Mouse (Mus musculus) v-Abl transformed pro-B cells (cell line): ENCODE measurements around the gene Amn.

Experiments used
- in situ Hi-C, 2 experiments: fragments of 400-800 bp; cut with MboI; formaldehyde crosslinking; loops; one replicate each; pipeline ENCODE4 v1.15.1; 2025; ENCODE audit not compliant: unreplicated experiment in 2 of 2

Amn gene

DNA sequence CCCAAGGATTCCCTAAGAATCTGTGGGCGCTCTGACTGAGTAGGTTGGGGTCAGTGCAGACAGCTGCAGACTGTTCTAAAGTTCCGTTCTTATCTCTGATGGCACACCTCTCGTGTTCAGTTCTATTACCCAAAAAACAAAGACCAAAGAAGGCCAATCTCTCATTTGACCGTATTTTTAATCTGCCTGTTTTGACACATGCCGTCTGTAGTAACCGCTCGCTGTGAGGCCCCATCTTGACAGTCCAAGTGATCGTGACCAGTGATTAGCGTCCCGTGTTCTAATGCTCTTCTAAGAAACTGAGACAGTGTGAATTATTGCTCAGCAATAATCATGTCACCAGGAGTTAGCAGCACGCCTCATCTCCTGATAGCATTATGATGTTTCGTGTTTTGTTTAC, 4.3 kb upstream of the Amn start:
- in situ Hi-C loops = loop anchor here (25.0 kb wide), 1 partner anchor 179 kb away; no protein-coding TSS in a partner anchor

DNA sequence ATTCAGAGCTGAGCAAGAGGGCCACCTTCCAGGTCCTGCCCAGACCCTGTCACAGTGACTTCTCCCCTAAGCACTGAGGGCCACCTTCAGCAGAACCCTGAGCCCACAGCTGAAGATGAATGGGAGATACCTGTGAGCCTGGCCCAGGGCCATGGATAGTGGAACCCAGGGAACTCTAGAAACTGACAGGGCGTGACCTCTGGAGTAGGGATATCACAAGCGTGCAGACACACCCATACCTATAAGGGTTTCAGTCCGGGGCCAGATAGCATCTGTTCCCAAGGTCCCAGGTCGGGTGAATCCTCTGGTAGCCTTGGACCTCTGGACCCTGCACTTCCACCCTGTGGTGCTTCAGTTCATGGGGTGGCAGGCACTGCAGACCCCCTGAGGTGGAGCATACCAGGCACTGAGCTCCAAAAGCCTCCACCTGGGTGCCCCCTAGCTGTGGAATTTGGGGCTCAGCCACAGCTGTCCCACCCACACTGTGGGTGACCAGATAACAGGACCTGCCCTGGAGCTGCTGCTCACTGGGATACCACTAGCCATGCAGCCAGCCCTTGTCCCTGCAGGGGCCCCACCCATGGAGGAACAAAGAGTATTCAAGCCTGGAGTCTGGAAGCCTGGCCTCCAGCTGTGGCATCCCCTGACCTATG, 3.1 kb upstream of the Amn start:
- in situ Hi-C loops = loop anchor here (25.0 kb wide), 1 partner anchor 180 kb away; no protein-coding TSS in a partner anchor

DNA sequence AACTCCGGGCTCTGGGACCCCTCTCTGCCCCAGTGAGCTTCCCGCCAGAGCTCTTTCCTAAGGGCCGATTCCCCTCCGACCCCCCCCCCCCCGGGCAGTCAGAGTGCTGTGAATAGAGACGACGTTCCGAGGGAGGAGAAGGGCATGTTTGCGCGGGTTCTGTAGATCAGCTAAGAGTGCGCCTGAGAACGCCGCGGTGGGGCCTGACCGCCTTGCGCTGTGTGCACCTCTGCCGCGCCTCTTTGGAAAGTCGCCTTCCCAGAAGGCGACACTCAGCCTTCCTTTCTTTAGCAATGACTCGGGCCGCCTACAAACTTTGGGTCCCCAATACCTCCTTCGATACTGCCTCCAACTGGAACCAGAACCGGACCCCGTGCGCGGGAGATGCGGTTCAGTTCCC, 511 bp downstream of the Amn start:
- in situ Hi-C loops = loop anchor here (10.0 to 25.0 kb wide), 2 partner anchors 143 to 184 kb away; partner anchors contain the start of gene Exoc3l4 (in 1 of the 2)

DNA sequence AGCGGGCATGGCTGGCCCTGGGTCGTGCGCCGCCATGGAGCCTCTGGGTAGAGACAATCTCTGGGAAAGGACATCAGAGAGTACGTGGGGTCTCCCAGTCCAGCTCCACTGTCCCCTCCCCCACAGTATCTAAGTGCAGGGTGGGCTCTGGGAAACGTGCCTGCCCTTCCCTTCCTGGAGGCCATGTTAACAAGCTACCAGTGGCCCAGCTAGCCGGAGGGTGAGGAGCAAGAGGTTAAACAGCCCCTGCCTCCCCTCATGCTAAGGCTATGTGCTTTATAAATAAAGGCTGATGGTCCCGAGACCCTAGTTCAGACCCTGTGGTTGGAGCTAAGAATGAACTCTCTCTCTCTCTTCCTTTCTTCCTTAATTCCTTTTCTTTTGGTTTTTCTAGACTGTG, 1.1 kb downstream of the Amn start:
- in situ Hi-C loops = loop anchor here (10.0 to 25.0 kb wide), 2 partner anchors 143 to 185 kb away; partner anchors contain the start of gene Exoc3l4 (in 1 of the 2)

DNA sequence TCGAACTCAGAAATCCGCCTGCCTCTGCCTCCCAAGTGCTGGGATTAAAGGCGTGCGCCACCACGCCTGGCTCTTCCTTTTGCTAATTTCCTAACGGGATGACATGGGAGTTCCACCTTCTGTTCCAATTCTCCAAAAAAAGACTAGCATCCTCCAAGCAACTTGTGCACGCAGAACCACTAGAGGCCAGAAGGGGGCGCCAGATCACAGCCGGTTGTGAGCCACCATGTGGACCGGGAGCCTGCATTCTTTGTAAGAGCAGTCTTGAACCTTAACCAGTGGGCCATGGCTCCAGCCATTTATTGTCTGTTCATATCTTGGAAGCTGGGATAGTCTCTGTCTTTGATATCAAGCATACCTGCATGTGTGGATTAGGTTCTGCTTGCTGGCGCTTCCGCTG, 1.5 kb downstream of the Amn start:
- in situ Hi-C loops = loop anchor here (10.0 to 25.0 kb wide), 2 partner anchors 142 to 185 kb away; partner anchors contain the start of gene Exoc3l4 (in 1 of the 2)

DNA sequence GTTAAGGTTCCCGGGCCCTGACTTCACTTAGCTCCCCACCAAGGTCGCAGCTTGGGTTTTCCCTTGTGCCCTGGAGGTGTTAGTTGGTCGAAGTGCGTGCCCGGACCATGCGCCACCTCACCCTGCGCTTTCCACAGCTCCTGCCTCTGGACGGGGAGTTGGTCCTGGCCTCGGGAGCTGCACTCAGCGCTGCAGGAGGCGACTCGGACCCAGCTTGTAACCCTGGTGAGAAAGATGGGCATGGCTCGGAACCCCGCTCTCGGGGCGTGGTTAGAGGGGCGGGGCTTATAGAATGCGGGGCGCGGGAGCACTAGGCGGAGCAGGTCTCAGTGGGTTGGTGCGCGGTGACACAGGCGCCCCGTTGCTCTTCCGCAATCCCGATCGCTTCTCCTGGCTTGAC, 3.1 kb downstream of the Amn start:
- in situ Hi-C loops = loop anchor here (10.0 to 25.0 kb wide), 2 partner anchors 141 to 187 kb away; partner anchors contain the start of gene Exoc3l4 (in 1 of the 2)

DNA sequence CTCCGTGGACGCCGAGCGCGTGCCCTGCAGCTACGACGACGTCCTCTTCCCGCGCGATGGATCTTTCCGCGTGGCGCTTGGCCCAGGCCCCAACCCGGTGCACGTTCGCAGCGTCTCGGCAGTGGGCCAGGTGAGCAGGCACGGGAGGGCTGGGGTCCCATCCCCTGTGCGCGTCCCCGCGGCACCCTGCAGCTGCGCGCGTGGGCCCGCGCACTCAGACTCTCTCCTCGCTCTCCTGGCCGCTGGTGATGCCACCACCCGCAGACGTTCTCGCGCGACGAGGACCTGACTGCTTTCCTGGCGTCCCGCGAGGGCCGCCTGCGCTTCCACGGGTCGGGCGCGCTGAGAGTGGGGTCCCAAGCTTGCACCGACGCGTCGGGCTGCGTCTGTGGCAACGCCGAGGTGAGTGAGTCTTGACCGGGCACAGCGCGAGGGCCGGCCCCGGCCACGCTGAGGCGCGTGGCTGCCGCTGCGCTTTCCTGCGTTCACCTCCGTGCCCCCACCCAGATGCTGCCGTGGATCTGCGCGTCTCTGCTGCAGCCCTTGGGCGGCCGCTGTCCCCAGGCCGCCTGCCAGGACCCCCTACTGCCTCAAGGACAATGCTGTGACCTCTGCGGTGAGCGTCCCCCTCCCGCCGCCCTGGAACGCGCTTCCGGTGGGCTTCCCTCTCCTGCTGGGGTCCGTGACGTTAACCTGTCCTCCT, 3.7 kb downstream of the Amn start:
- in situ Hi-C loops = loop anchor here (10.0 to 25.0 kb wide), 3 partner anchors 140 to 862 kb away; partner anchors contain the start of gene Exoc3l4 (in 1 of the 2)

DNA sequence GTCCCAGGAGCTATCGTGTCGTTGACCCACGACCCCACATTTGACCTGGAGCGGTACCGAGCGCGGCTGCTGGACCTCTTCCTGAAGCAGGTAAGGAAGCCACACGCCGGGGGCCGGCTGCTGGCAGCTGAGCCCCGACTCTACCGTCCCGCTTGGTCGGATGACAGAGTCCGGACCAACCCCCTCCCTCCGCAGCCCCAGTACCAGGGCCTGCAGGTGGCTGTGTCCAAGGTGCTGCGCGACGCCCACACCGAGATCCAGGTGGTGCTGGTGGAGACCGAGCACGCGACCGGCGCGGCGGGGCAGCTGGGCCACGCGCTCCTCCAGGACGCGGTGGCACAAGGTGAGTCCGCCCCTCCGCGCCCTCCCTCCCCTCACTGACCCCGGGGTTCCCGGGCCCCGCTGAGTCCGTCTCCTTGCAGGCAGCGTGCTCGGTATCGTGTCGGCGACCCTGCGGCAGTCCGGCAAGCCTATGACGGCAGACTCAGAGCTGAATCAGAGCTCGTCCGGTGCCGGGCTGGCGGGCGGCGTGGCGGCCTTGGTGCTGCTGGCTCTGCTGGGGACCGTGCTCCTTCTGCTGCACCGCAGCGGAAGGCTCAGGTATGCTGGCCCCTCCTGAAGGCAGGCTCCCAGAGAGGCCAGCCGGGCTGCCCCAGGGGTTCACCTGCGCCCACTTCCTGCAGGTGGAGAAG, 4.4 kb downstream of the Amn start:
- in situ Hi-C loops = loop anchor here (10.0 to 25.0 kb wide), 2 partner anchors 140 to 863 kb away; partner anchors contain the start of gene Exoc3l4 (in 1 of the 2)

DNA sequence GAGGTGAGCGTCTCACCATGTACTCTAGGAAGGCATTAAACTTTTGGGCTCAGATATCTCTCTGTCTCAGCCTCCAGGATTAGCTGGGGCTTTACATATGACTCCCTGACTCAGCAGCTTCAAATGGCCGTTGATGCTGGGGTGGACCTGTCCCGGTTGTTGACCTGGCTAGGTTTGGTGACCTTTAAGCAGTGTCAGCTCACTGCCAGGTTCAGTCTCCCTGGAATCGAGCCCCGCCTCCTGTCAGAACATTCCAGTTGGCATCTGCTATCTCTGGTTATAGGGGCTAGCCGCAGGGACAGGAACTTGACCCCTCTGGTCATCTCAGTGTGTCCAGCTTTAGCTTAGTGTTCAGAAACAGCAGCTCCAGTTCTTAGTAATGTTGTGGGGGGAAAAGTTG, 5.5 kb downstream of the Amn start:
- in situ Hi-C loops = loop anchor here (10.0 to 25.0 kb wide), 2 partner anchors 138 to 864 kb away; partner anchors contain the start of gene Exoc3l4 (in 1 of the 2)

DNA sequence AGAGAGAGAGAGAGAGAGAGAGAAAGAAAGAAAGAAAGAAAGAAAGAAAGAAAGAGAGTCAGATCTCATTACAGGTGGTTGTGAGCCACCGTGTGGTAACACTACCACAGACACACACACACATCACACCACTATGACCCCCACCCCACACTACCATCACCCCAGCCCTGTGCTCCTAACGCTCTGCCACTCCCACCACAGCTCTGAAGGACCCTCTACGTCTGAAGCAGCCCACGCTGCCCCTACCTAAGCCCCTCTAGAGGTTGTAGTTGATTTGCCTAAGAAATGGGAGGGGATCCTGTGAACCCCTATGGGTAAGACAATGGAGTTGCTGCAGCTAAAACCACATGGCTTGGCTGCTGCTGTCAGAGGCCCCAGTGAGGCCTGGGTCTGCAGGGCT, 12.7 kb downstream of the Amn start:
- in situ Hi-C loops = loop anchor here in 1 of 2 experiments (25.0 kb wide), 1 partner anchor 871 kb away; no protein-coding TSS in a partner anchor

DNA sequence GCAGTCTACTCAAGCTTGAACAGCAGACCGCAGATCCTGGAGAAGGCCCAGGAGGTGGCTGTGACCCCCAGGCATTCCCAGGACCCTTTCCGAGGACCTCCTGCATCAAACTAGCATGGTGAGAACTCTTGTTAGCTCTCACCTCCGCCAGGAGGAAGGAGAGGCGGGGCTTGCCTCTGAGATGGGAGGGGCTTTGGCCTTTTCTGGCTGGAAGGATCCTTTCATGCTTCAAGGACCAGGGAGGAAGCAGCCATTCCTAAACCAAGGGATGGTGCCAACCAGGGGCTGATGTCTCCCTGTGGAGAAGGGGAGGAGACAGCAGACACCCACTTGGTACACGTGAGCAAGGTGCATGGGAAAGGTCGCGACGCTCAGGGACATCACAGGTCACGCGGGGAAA, 13.6 kb downstream of the Amn start:
- in situ Hi-C loops = loop anchor here in 1 of 2 experiments (25.0 kb wide), 1 partner anchor 872 kb away; no protein-coding TSS in a partner anchor

DNA sequence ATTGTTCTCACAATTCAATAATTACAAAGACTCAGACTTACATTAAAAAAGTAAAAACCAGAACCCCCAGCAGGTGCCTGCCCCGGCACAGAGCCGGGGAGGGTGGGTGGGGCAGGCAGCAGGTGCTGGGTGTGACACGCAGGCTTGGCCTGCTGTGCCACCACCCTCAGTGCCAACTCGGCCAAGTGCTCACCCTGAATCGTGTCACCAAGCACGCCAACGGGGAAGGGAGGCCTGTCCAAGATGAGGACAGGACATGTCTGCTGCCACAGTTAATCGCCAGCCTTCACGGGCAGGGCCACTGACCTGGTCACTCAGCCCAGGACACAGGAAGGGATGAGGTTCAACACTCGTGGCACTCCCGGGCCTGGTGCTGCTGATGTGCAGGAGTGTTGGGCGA, 22.1 kb downstream of the Amn start:
- in situ Hi-C loops = loop anchor here in 1 of 2 experiments (25.0 kb wide), 1 partner anchor 881 kb away; no protein-coding TSS in a partner anchor

DNA sequence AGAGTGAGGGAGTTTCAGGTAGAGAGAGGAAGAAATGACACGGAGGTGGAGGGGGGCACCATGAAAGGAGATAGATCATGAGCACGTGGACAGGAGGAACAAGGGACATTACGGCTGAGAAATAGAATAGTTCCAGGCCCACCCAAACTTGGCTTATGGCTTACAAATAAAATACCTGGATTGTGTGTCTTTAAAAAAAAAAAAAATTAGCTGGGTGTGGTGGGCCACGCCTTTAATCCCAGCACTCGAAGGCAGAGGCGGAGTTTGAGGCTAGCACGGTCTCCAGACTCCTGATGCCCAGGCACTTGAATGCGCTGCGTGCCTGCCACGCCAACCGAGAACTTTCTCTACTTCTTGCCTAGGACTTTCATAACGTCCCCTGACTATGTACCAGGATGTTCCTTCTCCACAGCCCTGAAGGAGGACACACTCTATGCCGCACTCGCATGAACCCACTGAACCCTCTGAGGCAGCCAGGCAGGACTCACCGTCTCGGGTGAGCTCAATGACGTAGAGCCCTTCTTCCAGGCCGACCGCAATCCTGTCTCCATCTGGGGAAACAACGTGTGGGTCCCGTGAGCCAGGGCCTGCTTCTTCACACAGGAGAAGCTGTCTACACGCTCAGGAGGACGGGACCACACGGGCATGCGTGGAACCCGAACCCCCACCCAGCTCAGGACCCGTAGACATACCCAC, 30.6 kb downstream of the Amn start:
- in situ Hi-C loops = no loop called here

DNA sequence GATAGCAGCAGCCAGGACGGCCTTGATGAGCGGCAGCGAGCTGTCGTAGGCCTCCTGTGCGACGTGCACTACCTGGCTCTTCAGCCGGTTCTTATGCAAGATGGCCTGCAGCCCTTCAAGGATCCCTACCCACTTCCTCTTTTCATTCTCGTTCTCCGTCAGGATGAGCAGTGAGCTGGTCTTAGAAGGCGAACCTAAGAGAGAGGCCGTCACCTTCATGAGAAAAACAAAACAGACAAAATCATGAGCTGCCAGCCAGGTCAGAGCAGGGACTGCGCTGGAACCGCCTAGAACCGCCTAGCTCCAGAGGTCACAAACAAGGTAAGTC, 31.1 kb downstream of the Amn start:
- in situ Hi-C loops = no loop called here

DNA sequence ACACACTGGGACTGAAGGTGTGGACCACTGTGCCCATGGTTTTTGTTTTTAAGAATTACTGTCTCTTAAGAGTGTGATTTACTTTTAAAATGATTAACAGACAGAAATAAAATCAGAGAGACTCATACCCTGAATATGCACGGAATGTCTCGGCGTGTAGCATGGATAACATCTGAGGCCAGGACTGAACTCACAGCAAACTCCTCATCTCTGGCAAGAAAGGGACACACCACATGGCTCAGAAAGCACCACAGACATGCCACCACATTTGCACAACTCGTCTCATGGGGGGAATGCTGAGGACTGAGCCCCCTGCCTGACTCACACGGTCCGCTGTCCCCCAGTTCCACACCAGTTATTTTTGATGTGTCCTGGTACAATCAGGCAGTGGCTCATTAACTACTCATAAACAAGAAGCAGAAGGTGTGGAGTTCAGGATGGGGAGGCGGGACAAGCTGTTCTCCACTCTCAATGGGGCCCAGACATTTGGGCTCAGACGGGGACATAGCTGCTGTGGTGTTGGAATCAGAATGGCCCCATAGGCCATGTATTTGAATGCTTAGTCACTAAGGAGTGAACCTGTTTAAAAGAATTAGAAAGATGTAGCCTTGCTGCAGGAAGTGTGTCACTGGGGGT, 32.9 kb downstream of the Amn start:
- in situ Hi-C loops = no loop called here

DNA sequence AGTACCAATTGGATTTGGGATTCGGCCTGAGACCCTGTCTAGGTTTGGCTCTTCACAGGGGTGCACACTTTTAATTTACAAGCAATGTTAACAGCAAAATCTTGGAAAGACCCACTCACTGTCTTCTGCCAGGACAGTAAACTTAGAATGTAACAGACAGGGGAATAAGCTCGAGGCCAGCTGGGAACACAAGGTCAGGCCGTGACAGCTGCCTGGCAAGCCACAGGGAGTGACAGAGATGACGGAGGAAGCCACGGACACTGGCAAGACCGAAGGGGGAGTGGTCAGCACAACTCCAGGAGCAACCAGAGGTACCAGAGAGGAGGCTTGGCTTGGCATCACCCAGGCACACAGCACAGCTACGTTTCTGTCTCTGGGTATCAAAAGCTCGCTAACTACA, 35.9 kb downstream of the Amn start:
- in situ Hi-C loops = no loop called here

DNA sequence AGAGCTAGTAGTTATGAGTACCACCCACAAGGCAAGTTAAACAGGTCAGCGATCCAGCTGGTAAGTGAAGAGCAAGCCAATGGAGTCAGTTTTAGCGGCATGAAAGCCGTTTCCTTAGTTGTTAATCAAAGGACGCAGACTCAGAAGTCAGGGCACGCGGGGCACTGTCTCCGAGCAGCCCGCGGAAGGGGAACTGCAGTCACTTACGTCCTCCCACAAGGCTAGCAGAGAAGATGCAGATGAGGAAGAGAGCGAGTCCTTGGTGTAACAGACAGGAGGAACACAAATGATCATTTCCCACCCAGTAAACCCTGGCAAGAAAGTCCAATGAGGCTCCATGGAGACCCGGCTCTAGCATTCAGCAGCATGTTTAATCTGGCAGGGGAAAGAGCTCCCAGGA, 38.4 kb downstream of the Amn start:
- in situ Hi-C loops = no loop called here

DNA sequence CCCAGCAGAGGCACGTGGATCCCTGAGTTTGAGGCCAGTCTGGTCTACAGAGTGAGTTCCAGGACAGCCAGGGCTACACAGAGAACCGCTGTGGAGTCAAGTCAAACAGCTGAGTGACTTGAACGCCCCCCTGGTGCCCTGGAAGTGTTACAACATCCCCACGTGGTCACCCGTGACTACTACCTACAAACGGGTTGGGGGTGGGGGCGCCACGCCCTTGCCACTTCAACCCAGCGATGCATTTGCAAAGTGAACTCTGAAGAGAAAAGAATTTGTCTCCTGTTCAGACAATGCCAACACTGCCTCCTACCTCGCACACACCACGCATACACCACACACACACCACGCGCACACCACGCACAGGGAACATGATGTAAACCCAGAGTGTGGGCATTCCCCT, 39.0 kb downstream of the Amn start:
- in situ Hi-C loops = no loop called here

DNA sequence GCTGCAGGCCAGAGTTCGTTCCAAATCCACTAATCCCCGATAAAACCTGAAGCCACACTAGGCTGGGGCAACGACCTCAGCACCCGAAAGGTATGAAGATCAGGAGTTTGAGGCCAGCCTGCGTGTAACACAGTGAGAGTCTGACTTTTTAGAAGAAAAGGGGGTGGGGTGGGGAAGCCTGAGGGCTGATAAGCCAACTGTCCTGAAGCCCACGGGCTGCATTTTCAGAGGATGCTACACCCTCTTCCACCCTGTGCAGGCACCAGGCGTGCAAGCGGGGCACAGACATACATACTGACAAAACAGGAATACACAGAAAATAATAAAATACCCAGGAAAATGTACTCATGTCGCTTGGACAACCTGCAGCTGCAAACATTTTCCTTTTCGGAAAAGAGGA, 40.9 kb downstream of the Amn start:
- in situ Hi-C loops = no loop called here

DNA sequence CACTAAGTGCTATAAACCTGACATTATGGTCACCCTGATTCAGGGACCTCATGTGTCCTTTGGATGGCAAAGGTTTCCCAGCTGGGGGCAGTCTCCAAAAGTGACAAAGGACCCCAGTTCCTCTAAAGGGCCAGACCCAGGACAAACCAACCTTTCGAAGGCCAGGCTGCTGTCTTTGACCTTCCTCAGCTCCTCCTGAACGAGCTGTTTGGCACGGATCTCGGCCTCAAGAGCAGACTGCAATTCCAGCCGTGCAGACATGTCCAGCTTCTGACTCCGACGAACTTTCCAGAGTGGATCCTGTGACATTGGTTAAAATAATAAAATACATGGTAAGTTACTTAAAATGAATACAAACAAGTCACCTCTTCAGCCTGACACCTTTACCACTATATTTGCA, 43.4 kb downstream of the Amn start:
- in situ Hi-C loops = no loop called here
